In the genomic region with DNA sequence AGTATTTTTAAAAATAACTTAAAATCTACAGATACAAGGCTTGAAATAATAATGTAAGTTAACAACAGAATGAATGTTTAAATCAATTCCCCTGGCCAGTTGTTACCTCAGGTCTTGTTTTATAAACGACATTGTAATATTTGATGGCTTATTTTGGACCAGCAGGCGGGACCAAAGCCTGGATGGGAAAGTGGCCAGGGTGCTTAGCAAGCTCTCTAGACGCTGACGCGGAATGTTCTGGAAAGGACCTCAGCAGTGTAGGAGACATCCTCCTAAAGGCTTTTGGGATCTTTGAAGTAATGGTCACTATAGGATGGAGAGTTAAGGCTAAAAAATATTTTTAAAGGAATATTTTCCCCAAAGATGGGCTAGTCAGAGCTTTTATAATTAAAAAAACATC, we compare ENCODE assay signal across 9 mouse cellular contexts.
"Had no signal": no experiment of that assay in that cellular context is flagged by ENCODE, and none has a peak within 500 bp of the region (broad histone marks: within the 10 kb centered on the region; RNA-seq: fewer than 3 reads in every experiment).

No protein-coding gene starts in this region.

- DNase-seq: lung, adult 2 months; lung, postnatal 14 days; lung, postnatal 36 days; right cerebral cortex, postnatal 14 days; thymus, adult 2 months; thymus, postnatal 25 days; thymus, postnatal 4 days had no signal

- ATAC-seq: lung, postnatal 0 days; midbrain, embryonic 15.5 days had no signal
